Mouse (Mus musculus) embryonic facial prominence, embryonic 13.5 days (tissue): ENCODE measurements around the gene Plekhh2. TPM values are rescaled to one million over a fixed set of nuclear protein-coding genes. Genes with fewer than 3 reads are reported as not detected.

Source experiments
- ATAC-seq: fragments of 200-750 bp; cut with Nextera tagmentation; 2 replicates; pipeline ENCODE4 v1.8.0; 2017; ENCODE audit warnings: low read depth; ENCODE audit not compliant: insufficient number of reproducible peaks, insufficient read depth, low FRiP score, low TSS enrichment
- H3K27ac ChIP-seq: fragments of 300-500 bp; sonication (generic); 2 replicates; pipeline ENCODE4 v1.5.1; 2015; ENCODE audit warnings: moderate library complexity, mild to moderate bottlenecking, inconsistent platforms
- H3K27me3 ChIP-seq: fragments of 300-500 bp; sonication (generic); 2 replicates; pipeline ENCODE4 v1.6.1; 2015; ENCODE audit warnings: mild to moderate bottlenecking, inconsistent platforms
- H3K36me3 ChIP-seq: fragments of 300-500 bp; sonication (generic); 2 replicates; pipeline ENCODE4 v1.6.1; 2015; ENCODE audit warnings: mild to moderate bottlenecking, inconsistent platforms
- H3K4me1 ChIP-seq: fragments of 300-500 bp; sonication (generic); 2 replicates; pipeline ENCODE4 v1.6.1; 2015; ENCODE audit warnings: inconsistent platforms
- H3K4me2 ChIP-seq: fragments of 300-500 bp; sonication (generic); 2 replicates; pipeline ENCODE4 v1.6.1; 2015; ENCODE audit warnings: moderate library complexity, mild to moderate bottlenecking, inconsistent platforms
- H3K4me3 ChIP-seq: fragments of 300-500 bp; sonication (generic); 2 replicates; pipeline ENCODE4 v1.5.1; 2015; ENCODE audit warnings: mild to moderate bottlenecking, inconsistent platforms
- H3K9ac ChIP-seq: fragments of 300-500 bp; sonication (generic); 2 replicates; pipeline ENCODE4 v1.6.1; 2015; ENCODE audit warnings: mild to moderate bottlenecking, inconsistent platforms
- H3K9me3 ChIP-seq: fragments of 300-500 bp; sonication (generic); 2 replicates; pipeline ENCODE4 v1.6.1; 2016; ENCODE audit warnings: inconsistent platforms
- WGBS: fragments of 180-500 bp; shearing (Covaris S2); methylation state at CpG from one replicate; pipeline ENCODE4 v1.1.7; 2015; ENCODE audit warnings: mixed read lengths; 5-methylcytosine and 5-hydroxymethylcytosine counted together
- polyA plus RNA-seq: library from polyadenylated mRNA; unstranded; fragments of >200 nt; fragmentation: Nextera tagmentation; extraction: Ambion mirVana; gene quantifications from 2 replicates; pipeline ENCODE4 v1.2.1, GENCODE M21; 2015

Plekhh2 gene
- polyA plus RNA-seq, 1 experiment from 2014 or later, result 9.2 TPM

GRCm38 (mm10) chr17:84647630-84648029 lies 135.9 kb downstream of the Plekhh2 start:
- Histone ChIP-seq H3K4me2 (no peak overlapping the region), H3K4me1 (peaks cover 31% of the 10 kb centered on the region), H3K9me3 (no peaks in the 10 kb centered on the region), H3K27me3 (no peaks in the 10 kb centered on the region), H3K36me3 (peaks cover 17% of the 10 kb centered on the region), H3K4me3 (no peak overlapping the region), H3K9ac (no peak overlapping the region), H3K27ac (no peak overlapping the region)
- ATAC-seq, result no peak
- 92% methylated on average over 4 of the region's 4 CpGs for WGBS

GRCm38 (mm10) chr17:84650302-84651017 lies 138.8 kb downstream of the Plekhh2 start:
- no peak overlapping the region for H3K4me3 ChIP-seq
- H3K4me1 ChIP-seq, result peaks cover 8% of the 10 kb centered on the region; the same call in 1 of the 2 replicates
- no peaks in the 10 kb centered on the region for H3K27me3 ChIP-seq
- no peak overlapping the region for H3K27ac ChIP-seq
- H3K4me2 ChIP-seq, result no peak overlapping the region
- no peak overlapping the region for H3K9ac ChIP-seq
- H3K36me3 ChIP-seq, result peaks cover 26% of the 10 kb centered on the region
- no peaks in the 10 kb centered on the region for H3K9me3 ChIP-seq
- 89% methylated on average over 9 of the region's 9 CpGs for WGBS
- no peak for ATAC-seq

- Histone ChIP-seq H3K4me1 (peaks cover 14% of the 10 kb centered on the region), H3K27me3 (no peaks in the 10 kb centered on the region), H3K4me2 (no peak overlapping the region), H3K36me3 (peaks cover 26% of the 10 kb centered on the region), H3K4me3 (no peak overlapping the region), H3K9ac (no peak overlapping the region), H3K9me3 (no peaks in the 10 kb centered on the region), H3K27ac (no peak overlapping the region)
- no peak for ATAC-seq
- 90% methylated on average over 9 of the region's 9 CpGs for whole genome bisulfite sequencing
These were observed 141.8 kb downstream of the Plekhh2 start for GRCm38 (mm10) chr17:84653544-84653943.

GRCm38 (mm10) chr17:84656205-84656604 lies 144.5 kb downstream of the Plekhh2 start:
- H3K4me2 ChIP-seq, result no peak overlapping the region
- H3K9ac ChIP-seq, result no peak overlapping the region
- H3K36me3 ChIP-seq, result peaks cover 17% of the 10 kb centered on the region
- H3K9me3 ChIP-seq, result no peaks in the 10 kb centered on the region
- WGBS, result 69% methylated on average over 5 of the region's 5 CpGs
- no peak overlapping the region for H3K27ac ChIP-seq
- H3K4me1 ChIP-seq, result peaks cover 14% of the 10 kb centered on the region
- ATAC-seq, result no peak
- H3K4me3 ChIP-seq, result no peak overlapping the region
- H3K27me3 ChIP-seq, result no peaks in the 10 kb centered on the region

GRCm38 (mm10) chr17:84656653-84657421 lies 145.1 kb downstream of the Plekhh2 start:
- Histone ChIP-seq H3K4me2 (no peak overlapping the region), H3K9ac (no peak overlapping the region), H3K4me3 (no peak overlapping the region), H3K4me1 (peaks cover 14% of the 10 kb centered on the region), H3K36me3 (peaks cover 17% of the 10 kb centered on the region), H3K27ac (no peak overlapping the region), H3K27me3 (no peaks in the 10 kb centered on the region), H3K9me3 (no peaks in the 10 kb centered on the region)
- 70% methylated on average over 19 of the region's 19 CpGs for WGBS
- no peak for ATAC-seq

GRCm38 (mm10) chr17:84657422-84657732 lies 145.7 kb downstream of the Plekhh2 start:
- H3K4me1 ChIP-seq, result peaks cover 14% of the 10 kb centered on the region
- no peak overlapping the region for H3K27ac ChIP-seq
- no peak overlapping the region for H3K9ac ChIP-seq
- H3K4me3 ChIP-seq, result no peak overlapping the region
- no peak for ATAC-seq
- no peaks in the 10 kb centered on the region for H3K27me3 ChIP-seq
- no peak overlapping the region for H3K4me2 ChIP-seq
- WGBS, result 52% methylated on average over 3 of the region's 3 CpGs
- no peaks in the 10 kb centered on the region for H3K9me3 ChIP-seq
- H3K36me3 ChIP-seq, result peaks cover 12% of the 10 kb centered on the region

GRCm38 (mm10) chr17:84657782-84658181 lies 146.1 kb downstream of the Plekhh2 start:
- Histone ChIP-seq H3K36me3 (peaks cover 8% of the 10 kb centered on the region; the same call in 1 of the 2 replicates), H3K27me3 (no peaks in the 10 kb centered on the region), H3K4me3 (no peak overlapping the region), H3K27ac (no peak overlapping the region), H3K9me3 (no peaks in the 10 kb centered on the region), H3K4me1 (peaks cover 14% of the 10 kb centered on the region), H3K9ac (no peak overlapping the region), H3K4me2 (no peak overlapping the region)
- no peak for ATAC-seq
- 39% methylated on average over 7 of the region's 7 CpGs for WGBS

- Histone ChIP-seq H3K36me3 (peaks cover 7% of the 10 kb centered on the region; the same call in 1 of the 2 replicates), H3K27me3 (no peaks in the 10 kb centered on the region), H3K4me2 (no peak overlapping the region), H3K27ac (no peak overlapping the region), H3K4me3 (no peak overlapping the region), H3K9ac (no peak overlapping the region), H3K9me3 (no peaks in the 10 kb centered on the region), H3K4me1 (peaks cover 14% of the 10 kb centered on the region)
- no peak for ATAC-seq
- WGBS, result 29% methylated on average over 5 of the region's 5 CpGs
These were observed 146.5 kb downstream of the Plekhh2 start for GRCm38 (mm10) chr17:84658195-84658594.

GRCm38 (mm10) chr17:84658951-84659350 lies 147.3 kb downstream of the Plekhh2 start:
- H3K9me3 ChIP-seq, result no peaks in the 10 kb centered on the region
- H3K36me3 ChIP-seq, result no peaks in the 10 kb centered on the region
- H3K27ac ChIP-seq, result no peak overlapping the region
- peaks cover 14% of the 10 kb centered on the region for H3K4me1 ChIP-seq
- H3K4me2 ChIP-seq, result no peak overlapping the region
- H3K9ac ChIP-seq, result no peak overlapping the region
- ATAC-seq, result no peak
- no peaks in the 10 kb centered on the region for H3K27me3 ChIP-seq
- 73% methylated on average over 8 of the region's 8 CpGs for WGBS
- no peak overlapping the region for H3K4me3 ChIP-seq

- no peak for ATAC-seq
- WGBS, result 51% methylated on average over 10 of the region's 10 CpGs
- H3K27ac ChIP-seq, result no peak overlapping the region
These were observed 153.4 kb downstream of the Plekhh2 start for GRCm38 (mm10) chr17:84665053-84665452.

GRCm38 (mm10) chr17:84665691-84666090 lies 154.0 kb downstream of the Plekhh2 start:
- no peaks in the 10 kb centered on the region for H3K9me3 ChIP-seq
- peaks cover 21% of the 10 kb centered on the region for H3K4me1 ChIP-seq
- no peak overlapping the region for H3K4me2 ChIP-seq
- no peaks in the 10 kb centered on the region for H3K36me3 ChIP-seq
- no peak overlapping the region for H3K4me3 ChIP-seq
- no peaks in the 10 kb centered on the region for H3K27me3 ChIP-seq
- ATAC-seq, result no peak
- H3K27ac ChIP-seq, result no peak overlapping the region
- no peak overlapping the region for H3K9ac ChIP-seq
- WGBS, result 27% methylated on average over 9 of the region's 9 CpGs

More at GRCm38 (mm10) chr17:84665053-84665452, 153.4 kb downstream of the Plekhh2 start:
- Histone ChIP-seq H3K36me3 (no peaks in the 10 kb centered on the region), H3K4me2 (no peak overlapping the region), H3K4me3 (no peak overlapping the region), H3K9ac (no peak overlapping the region), H3K27me3 (no peaks in the 10 kb centered on the region), H3K4me1 (peaks cover 21% of the 10 kb centered on the region), H3K9me3 (no peaks in the 10 kb centered on the region)

GRCm38 (mm10) chr17:84667848-84668247 lies 156.2 kb downstream of the Plekhh2 start:
- WGBS, result 87% methylated on average over 3 of the region's 3 CpGs
- Histone ChIP-seq H3K9me3 (no peaks in the 10 kb centered on the region), H3K27me3 (peaks cover 3% of the 10 kb centered on the region; the same call in 1 of the 2 replicates), H3K36me3 (no peaks in the 10 kb centered on the region), H3K4me1 (peaks cover 21% of the 10 kb centered on the region), H3K9ac (no peak overlapping the region), H3K4me2 (no peak overlapping the region), H3K27ac (no peak overlapping the region), H3K4me3 (no peak overlapping the region)
- no peak for ATAC-seq
